Mouse (Mus musculus) ES-E14 (cell line): ENCODE measurements around the gene Cab39. TPM values are rescaled to one million over a fixed set of nuclear protein-coding genes. Genes with fewer than 3 reads are reported as not detected.

Experiments used
- DNase-seq: peaks from one replicate; pipeline ENCODE4 v3.0.0-alpha.2; 2013; ENCODE audit warnings: low read depth, low spot score
- H3K27ac ChIP-seq: 2 replicates; pipeline ENCODE4 v1.5.1; 2012; ENCODE audit warnings: low read depth, mild to moderate bottlenecking, low read length, moderate library complexity, mixed read lengths; ENCODE audit not compliant: poor library complexity, insufficient read depth, severe bottlenecking
- H3K36me3 ChIP-seq: 2 replicates; pipeline ENCODE4 v1.6.1; 2012; ENCODE audit warnings: mild to moderate bottlenecking, low read length, moderate library complexity, mixed read lengths; ENCODE audit not compliant: control insufficient read depth, poor library complexity, insufficient read depth, severe bottlenecking
- H3K4me1 ChIP-seq, 2 experiments: fragments of 150-350 bp in 1 of 2; sonication (generic) in 1 of 2; 2 replicates each; pipeline ENCODE4 v1.6.1; 2012; ENCODE audit warnings: low read length in 2 of 2, mild to moderate bottlenecking in 1 of 2, mixed read lengths in 1 of 2; ENCODE audit not compliant: control insufficient read depth in 2 of 2, insufficient read depth in 2 of 2, poor library complexity in 1 of 2
- H3K4me3 ChIP-seq, 2 experiments: fragments of 150-350 bp in 1 of 2; sonication (generic) in 1 of 2; 2 replicates each; pipeline ENCODE4 v1.5.1; 2012; ENCODE audit warnings: low read length in 2 of 2, low read depth in 1 of 2, mild to moderate bottlenecking in 1 of 2, mixed read lengths in 1 of 2; ENCODE audit not compliant: insufficient read depth in 1 of 2, poor library complexity in 1 of 2, severe bottlenecking in 1 of 2
- H3K9ac ChIP-seq: 2 replicates; pipeline ENCODE4 v1.6.1; 2012; ENCODE audit warnings: low read depth, mild to moderate bottlenecking, low read length, mixed read lengths; ENCODE audit not compliant: poor library complexity, insufficient read depth, severe bottlenecking
- H3K9me3 ChIP-seq: fragments of 150-350 bp; sonication (generic); 2 replicates; pipeline ENCODE4 v1.6.1; 2012; ENCODE audit warnings: low read depth, mild to moderate bottlenecking, low read length; ENCODE audit not compliant: control insufficient read depth, insufficient read depth
- CHD2 ChIP-seq: IDR thresholded peaks from 2 replicates; pipeline ENCODE4 v1.6.1; 2014; ENCODE audit warnings: mild to moderate bottlenecking, low read depth, low read length, inconsistent platforms
- HCFC1 ChIP-seq: IDR thresholded peaks from 2 replicates; pipeline ENCODE4 v1.6.1; 2012; ENCODE audit warnings: low read length, inconsistent platforms, borderline replicate concordance; ENCODE audit not compliant: insufficient read depth
- MAFK ChIP-seq: IDR thresholded peaks from 2 replicates; pipeline ENCODE4 v1.6.1; 2014; ENCODE audit warnings: mild to moderate bottlenecking, low read depth, low read length, inconsistent platforms; ENCODE audit not compliant: insufficient read depth
- ZC3H11A ChIP-seq: IDR thresholded peaks from 2 replicates; pipeline ENCODE4 v1.6.1; 2012; ENCODE audit warnings: low read depth, mild to moderate bottlenecking, inconsistent platforms, low read length, borderline replicate concordance
- ZNF384 ChIP-seq: IDR thresholded peaks from 2 replicates; pipeline ENCODE4 v1.6.1; 2012; ENCODE audit warnings: low read depth, low read length, inconsistent platforms
- in situ Hi-C, 2 experiments: fragments of 600-800 bp; cut with MboI; formaldehyde crosslinking; loops; one replicate each; pipeline ENCODE4 v1.15.1; 2025; ENCODE audit warnings: low sequenced_read_pairs in 2 of 2, inconsistent platforms in 1 of 2; ENCODE audit not compliant: unreplicated experiment in 2 of 2
- total RNA-seq: library from RNA; depleted of rRNA; stranded (reverse); fragments of 300-350 nt; gene quantifications from 2 replicates; pipeline ENCODE4 v1.2.3, GENCODE M21; 2012

The Cab39 gene
- total RNA-seq, 1 experiment, result 51.9 TPM

DNA sequence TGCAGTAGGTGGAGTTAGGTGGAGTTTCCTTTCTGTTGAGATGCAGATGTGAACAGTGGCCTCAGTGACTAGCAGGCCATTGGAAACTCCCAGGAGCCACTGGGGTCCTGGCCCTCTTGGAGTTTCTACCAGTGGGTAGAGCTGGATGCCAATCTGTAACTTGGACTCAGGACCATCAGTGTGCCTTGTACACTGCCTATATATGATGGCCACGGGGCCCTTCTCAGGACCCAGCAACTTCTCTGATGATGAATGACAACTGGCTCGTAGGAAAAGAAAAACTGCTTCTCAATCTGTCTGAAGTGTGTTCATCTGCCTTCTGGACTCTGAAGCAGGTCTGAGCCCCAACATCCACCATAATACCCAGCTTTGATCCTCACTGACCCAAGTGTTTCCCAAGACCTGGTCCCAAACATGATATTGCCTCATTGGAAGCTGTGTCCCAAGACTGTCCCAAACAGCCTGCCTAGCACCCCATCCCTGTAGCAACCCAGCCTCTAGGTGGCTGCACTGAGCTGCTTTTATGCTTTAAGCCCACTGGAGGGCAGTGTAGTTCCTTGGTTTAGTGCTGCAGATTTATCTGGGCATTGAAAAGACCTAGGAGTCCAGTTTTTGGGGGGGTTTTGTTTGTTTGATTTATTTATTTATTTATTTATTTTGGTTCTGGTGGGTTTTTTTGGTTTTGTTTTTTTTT lies 59.9 kb downstream of the Cab39 start:
- Histone ChIP-seq H3K4me1 (no peaks in the 10 kb centered on the region), H3K27ac (no peak overlapping the region), H3K9me3 (no peaks in the 10 kb centered on the region), H3K4me3 (no peak overlapping the region), H3K36me3 (peaks cover 17% of the 10 kb centered on the region), H3K9ac (no peak overlapping the region)
- TF ChIP-seq ZNF384 (peak; percentile 49; the same call in 1 of the 2 replicates), HCFC1 (no peak), ZC3H11A (peak; percentile 78)
- peak; percentile 56 for DNase-seq
- in situ Hi-C loops, result loop anchor here in 1 of 2 experiments (5.0 kb wide), 1 partner anchor 154 kb away; no protein-coding TSS in a partner anchor

- in situ Hi-C loops, result loop anchor here in 1 of 2 experiments (5.0 kb wide), 1 partner anchor 153 kb away; no protein-coding TSS in a partner anchor
- H3K4me1 ChIP-seq, result no peaks in the 10 kb centered on the region
Observed at GRCm38 (mm10) chr1:85853865-85854264, 60.6 kb downstream of the Cab39 start.

DNA sequence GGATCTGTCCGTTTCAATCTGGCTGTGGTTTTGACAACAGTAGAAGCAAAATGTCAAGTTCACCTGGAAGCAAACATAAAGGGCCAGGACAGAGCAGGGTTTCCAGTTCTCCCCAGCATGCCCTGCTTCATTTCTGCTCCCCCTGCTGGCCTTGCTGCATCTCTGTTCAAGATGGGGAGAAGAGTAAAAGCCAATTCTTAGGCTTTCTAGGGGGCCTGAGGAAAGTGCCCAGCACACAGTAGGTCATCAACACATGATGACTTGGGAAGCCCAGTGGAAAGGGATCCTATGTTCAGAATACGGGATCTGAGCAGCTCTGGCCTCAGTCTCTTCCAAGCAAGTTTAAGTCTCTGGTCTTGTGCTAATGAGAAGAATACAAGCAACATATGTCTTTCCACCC lies 61.2 kb downstream of the Cab39 start:
- in situ Hi-C loops, result loop anchor here in 1 of 2 experiments (5.0 kb wide), 1 partner anchor 153 kb away; no protein-coding TSS in a partner anchor
- Histone ChIP-seq H3K36me3 (peaks cover 6% of the 10 kb centered on the region), H3K27ac (no peak overlapping the region), H3K9me3 (no peaks in the 10 kb centered on the region), H3K9ac (no peak overlapping the region), H3K4me1 (no peaks in the 10 kb centered on the region), H3K4me3 (no peak overlapping the region)
- no peak for TF ChIP-seq HCFC1
- no peak for TF ChIP-seq CHD2
- no peak for TF ChIP-seq MAFK
- DNase-seq, result no peak

More at GRCm38 (mm10) chr1:85853865-85854264, 60.6 kb downstream of the Cab39 start:
- Histone ChIP-seq H3K4me3 (no peak overlapping the region), H3K9ac (no peak overlapping the region), H3K27ac (no peak overlapping the region), H3K36me3 (peaks cover 13% of the 10 kb centered on the region), H3K9me3 (no peaks in the 10 kb centered on the region)
- TF ChIP-seq HCFC1 (no peak), CHD2 (no peak), MAFK (no peak), ZC3H11A (no peak), ZNF384 (no peak)
- DNase-seq, result no peak

DNA sequence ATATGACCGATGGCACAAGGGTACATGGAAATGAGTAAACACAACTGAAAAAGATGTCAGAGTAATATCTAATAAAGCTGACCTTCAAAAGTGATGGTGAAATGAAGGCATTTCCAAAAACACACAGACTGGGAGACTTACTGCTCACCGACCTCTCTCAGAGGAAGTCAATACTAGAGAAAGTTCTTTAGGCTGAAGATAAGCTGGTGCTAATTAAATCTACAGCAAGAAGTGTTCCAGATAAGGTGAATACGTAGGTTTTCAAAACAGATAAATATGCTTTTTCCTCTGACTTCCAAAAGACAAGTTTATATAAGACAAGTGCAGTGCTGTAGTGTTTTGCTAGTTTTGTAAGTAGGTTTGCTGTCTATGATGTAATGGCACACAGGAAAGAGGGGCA lies 63.0 kb downstream of the Cab39 start:
- Histone ChIP-seq H3K4me3 (no peak overlapping the region), H3K36me3 (peaks cover 6% of the 10 kb centered on the region; the same call in 1 of the 2 replicates), H3K4me1 (no peaks in the 10 kb centered on the region), H3K9me3 (no peaks in the 10 kb centered on the region), H3K27ac (no peak overlapping the region), H3K9ac (no peak overlapping the region)
- in situ Hi-C loops, result no loop called here
- DNase-seq, result no peak
- no peak for TF ChIP-seq CHD2
- no peak for TF ChIP-seq ZC3H11A
- TF ChIP-seq HCFC1, result no peak
- TF ChIP-seq ZNF384, result no peak
- TF ChIP-seq MAFK, result no peak
